8 mouse cellular contexts compared by ENCODE assay signal in the genomic region with DNA sequence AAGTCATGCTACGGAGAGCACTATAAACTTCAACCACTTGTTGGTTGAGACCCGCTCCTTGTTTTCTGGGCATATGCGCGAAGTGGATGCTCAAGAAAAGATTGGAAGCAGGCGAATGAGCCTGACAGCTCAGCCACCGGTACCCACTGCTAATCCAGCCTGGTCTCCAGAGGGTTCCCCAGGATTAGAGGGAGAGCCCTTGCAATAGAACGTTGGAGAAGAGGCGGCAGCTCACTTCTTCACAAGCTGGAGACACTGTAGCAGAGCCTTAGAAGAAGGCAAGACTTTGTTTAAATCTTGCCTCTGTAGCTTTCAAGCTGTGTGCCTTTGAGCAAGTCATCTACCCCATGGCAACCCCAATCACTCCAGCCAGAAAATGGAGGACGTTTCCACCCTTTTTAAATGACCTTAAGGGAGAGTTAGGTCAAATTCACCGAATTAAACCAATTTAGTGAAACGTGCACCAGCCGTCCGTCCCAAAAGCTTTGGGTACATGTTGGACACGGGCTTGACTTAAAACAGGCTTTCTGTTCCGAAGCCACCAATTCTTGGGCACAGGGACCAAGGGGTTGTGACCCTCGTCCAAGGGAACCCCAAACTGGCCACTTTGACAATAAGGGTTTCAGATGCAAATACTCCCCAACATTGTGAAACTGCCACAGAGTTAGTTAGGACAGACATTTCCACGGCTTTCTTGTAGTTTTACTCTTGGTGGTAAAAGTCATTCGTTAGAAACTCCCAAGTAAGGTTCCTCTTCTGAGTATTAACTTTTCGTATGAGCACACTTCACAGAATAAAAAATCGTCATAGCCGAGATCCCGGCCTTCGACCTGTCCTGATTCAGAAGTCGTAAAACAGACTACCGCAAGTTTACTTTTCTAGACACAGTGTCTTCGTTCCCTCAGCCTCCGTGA. TPM values are rescaled to one million over a fixed set of nuclear protein-coding genes. Genes with fewer than 3 reads are reported as not detected.
DNase-seq lines count a peak whose midpoint lies in the region; ATAC-seq and TF ChIP-seq lines count a peak whose summit lies in the region.

No protein-coding gene starts in this region.

- H3K27me3 ChIP-seq in embryonic facial prominence, embryonic 12.5 days = peaks cover 7% of the 10 kb centered on the region
- peaks cover 21% of the 10 kb centered on the region for H3K27me3 ChIP-seq in neural tube, embryonic 13.5 days

- TF ChIP-seq CTCF in left cerebral cortex, adult 2 months (IDR thresholded peaks at IDR 0.05) = no peak

- H3K9ac ChIP-seq in embryonic facial prominence, embryonic 12.5 days = peak overlapping the region; percentile 78; the same call in 1 of the 2 replicates
- peak overlapping the region; percentile 89 for H3K9ac ChIP-seq in neural tube, embryonic 13.5 days

- intact Hi-C loops in left cerebral cortex, adult 2 months (cut with DNase I) = loop anchor here (5.0 kb wide), 1 partner anchor 36 kb away; no protein-coding TSS in a partner anchor

- H3K4me1 ChIP-seq in embryonic facial prominence, embryonic 12.5 days = peaks cover 43% of the 10 kb centered on the region
- H3K4me1 ChIP-seq in neural tube, embryonic 13.5 days (replicated peaks) = peaks cover 56% of the 10 kb centered on the region

- no peak for ATAC-seq in embryonic facial prominence, embryonic 12.5 days (ENCODE audit: insufficient number of reproducible peaks, insufficient read depth, low FRiP score, low TSS enrichment)
- no peak for ATAC-seq in neural tube, embryonic 13.5 days (ENCODE audit: low read depth)

- WGBS in embryonic facial prominence, embryonic 12.5 days = 2% methylated on average over 27 of the region's 27 CpGs
- 1% methylated on average over 27 of the region's 27 CpGs for WGBS in neural tube, embryonic 13.5 days

- DNase-seq in left cerebral cortex, adult 2 months (ENCODE audit: extremely low spot score in 1 of 2, low spot score in 2 of 2) = no peak
- DNase-seq in left cerebral cortex, adult 11 months (ENCODE audit: low spot score) = no peak
- peak; percentile 8 for DNase-seq in kidney, postnatal 10 days
- no peak for DNase-seq in urinary bladder, adult 2 months (ENCODE audit: low spot score)
- DNase-seq in cerebellum, adult 11-12 months = no peak
- no peak for DNase-seq in urinary bladder, postnatal 25 days (ENCODE audit: low spot score)

- peak overlapping the region; percentile 78 for H3K4me2 ChIP-seq in embryonic facial prominence, embryonic 12.5 days (replicated peaks)
- H3K4me2 ChIP-seq in neural tube, embryonic 13.5 days = peak overlapping the region; percentile 83

- H3K9me3 ChIP-seq in embryonic facial prominence, embryonic 12.5 days = no peaks in the 10 kb centered on the region
- H3K9me3 ChIP-seq in neural tube, embryonic 13.5 days = no peaks in the 10 kb centered on the region

- H3K4me3 ChIP-seq in left cerebral cortex, adult 2 months = peak overlapping the region; percentile 84
- peak overlapping the region; percentile 94 for H3K4me3 ChIP-seq in embryonic facial prominence, embryonic 12.5 days
- peak overlapping the region; percentile 92 for H3K4me3 ChIP-seq in neural tube, embryonic 13.5 days

- H3K36me3 ChIP-seq in embryonic facial prominence, embryonic 12.5 days = peaks cover 8% of the 10 kb centered on the region; the same call in 1 of the 2 replicates
- peaks cover 8% of the 10 kb centered on the region for H3K36me3 ChIP-seq in neural tube, embryonic 13.5 days

- peak overlapping the region; percentile 76 for H3K27ac ChIP-seq in left cerebral cortex, adult 2 months
- peak overlapping the region; percentile 69; the same call in 1 of the 2 replicates for H3K27ac ChIP-seq in embryonic facial prominence, embryonic 12.5 days
- H3K27ac ChIP-seq in neural tube, embryonic 13.5 days (replicated peaks) = no peak overlapping the region; the same call in 1 of the 2 replicates

RNA-seq across cellular contexts. Expression of gene Mllt6, which starts 2.2 kb away (rescaled TPM):
- 100 to 1,000 TPM; 143 to 147 TPM for total RNA-seq in left cerebral cortex, adult 2 months (2021)
- 3.2 and 3.4 TPM in 2 replicates for polyA plus RNA-seq in embryonic facial prominence, embryonic 12.5 days (2016; fragmentation: Nextera tagmentation; extraction: Ambion mirVana)
- polyA plus RNA-seq in neural tube, embryonic 13.5 days (2015; fragmentation: Nextera tagmentation; extraction: Ambion mirVana) = 3.2 and 3.4 TPM in 2 replicates
- 30.2 and 37.2 TPM in 2 replicates for polyA plus RNA-seq in urinary bladder, adult 2 months (2012; rRNA removed)

RNA-seq across cellular contexts. Expression of gene Cisd3, which starts 24.6 kb away (rescaled TPM):
- 10 to 100 TPM; 47.7 to 57.6 TPM for total RNA-seq in left cerebral cortex, adult 2 months (2021)
- 11.6 and 13.7 TPM in 2 replicates for polyA plus RNA-seq in embryonic facial prominence, embryonic 12.5 days (2016; fragmentation: Nextera tagmentation; extraction: Ambion mirVana)
- polyA plus RNA-seq in neural tube, embryonic 13.5 days (2015; fragmentation: Nextera tagmentation; extraction: Ambion mirVana) = 32.9 and 40.5 TPM in 2 replicates
- polyA plus RNA-seq in urinary bladder, adult 2 months (2012; rRNA removed) = 55.7 and 56.2 TPM in 2 replicates

RNA-seq across cellular contexts. Expression of gene Epop, which starts 31.5 kb away (rescaled TPM):
- total RNA-seq in left cerebral cortex, adult 2 months (2021) = 100 to 1,000 TPM in 1 of 2 experiments, 10 to 100 TPM in 1; 99.9 to 107 TPM
- 15.3 and 16.4 TPM in 2 replicates for polyA plus RNA-seq in embryonic facial prominence, embryonic 12.5 days (2016; fragmentation: Nextera tagmentation; extraction: Ambion mirVana)
- polyA plus RNA-seq in neural tube, embryonic 13.5 days (2015; fragmentation: Nextera tagmentation; extraction: Ambion mirVana) = 3.6 and 4.1 TPM in 2 replicates
- polyA plus RNA-seq in urinary bladder, adult 2 months (2012; rRNA removed) = 0.77 and 0.80 TPM in 2 replicates

RNA-seq across cellular contexts. Expression of gene Pcgf2, which starts 39.3 kb away (rescaled TPM):
- total RNA-seq in left cerebral cortex, adult 2 months (2021) = 10 to 100 TPM; 36.2 to 39.6 TPM
- polyA plus RNA-seq in embryonic facial prominence, embryonic 12.5 days (2016; fragmentation: Nextera tagmentation; extraction: Ambion mirVana) = 20.6 and 21.6 TPM in 2 replicates
- polyA plus RNA-seq in neural tube, embryonic 13.5 days (2015; fragmentation: Nextera tagmentation; extraction: Ambion mirVana) = 20.4 and 22.6 TPM in 2 replicates
- 41.1 and 46.4 TPM in 2 replicates for polyA plus RNA-seq in urinary bladder, adult 2 months (2012; rRNA removed)

RNA-seq across cellular contexts. Expression of gene Psmb3, which starts 42.2 kb away (rescaled TPM):
- total RNA-seq in left cerebral cortex, adult 2 months (2021) = 100 to 1,000 TPM; 113 to 123 TPM
- 447 and 479 TPM in 2 replicates for polyA plus RNA-seq in embryonic facial prominence, embryonic 12.5 days (2016; fragmentation: Nextera tagmentation; extraction: Ambion mirVana)
- polyA plus RNA-seq in neural tube, embryonic 13.5 days (2015; fragmentation: Nextera tagmentation; extraction: Ambion mirVana) = 444 and 473 TPM in 2 replicates
- 264 and 322 TPM in 2 replicates for polyA plus RNA-seq in urinary bladder, adult 2 months (2012; rRNA removed)
